Mouse (Mus musculus): ENCODE data around the gene Akap11.

DNA sequence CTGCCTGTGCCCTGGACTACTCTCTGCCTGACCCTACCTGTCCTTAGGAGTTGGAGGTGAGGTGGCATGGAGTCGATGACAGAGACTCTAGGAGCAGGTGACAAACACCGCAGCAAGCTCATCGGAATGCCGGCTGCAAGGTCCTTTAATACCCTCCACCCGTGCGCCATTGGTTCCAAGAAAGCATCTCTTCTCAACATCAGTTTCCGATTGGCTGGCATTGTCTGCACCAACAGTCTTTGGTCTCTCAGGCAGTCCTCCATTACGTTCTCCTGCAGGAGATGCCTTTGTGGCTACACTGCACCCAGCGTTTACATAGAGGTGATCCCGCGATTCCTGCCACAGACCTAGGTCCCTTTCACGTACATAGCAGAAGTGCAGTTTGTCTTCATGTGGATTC, 88.6 kb downstream of the Akap11 start:
- no peak for TF ChIP-seq CTCF (IDR thresholded peaks at IDR 0.05; ENCODE audit: extremely low read depth, insufficient read length, insufficient replicate concordance, low read depth, low read length)
- no peak for TF ChIP-seq POLR2A (IDR thresholded peaks at IDR 0.05; ENCODE audit: low read depth, low read length)
